Mouse (Mus musculus) layer of hippocampus, adult 6 months (tissue): ENCODE measurements around the gene Gm16442. TPM values are rescaled to one million over a fixed set of nuclear protein-coding genes. Genes with fewer than 3 reads are reported as not detected.

Experiments used
- long read RNA-seq, 2 experiments: library from polyadenylated mRNA; unstranded; transcript quantifications; one replicate each; pipeline ENCODE4 v2.0.0; 2019 to 2020
- polyA plus RNA-seq: library from polyadenylated mRNA; unstranded; fragments of <200 nt; fragmentation: Nextera tagmentation; gene quantifications from 2 replicates; pipeline ENCODE4 v1.2.3, GENCODE M21; 2021

Gm16442 gene
- polyA plus RNA-seq, result not detected in 2 replicates
- long read RNA-seq, experiment 1, result 0 reads
- long read RNA-seq, experiment 2, result 0 reads

GRCm38 (mm10) chr7:20122479-20122878, at the start of gene Gm16442:
Gene Gm16442, minus strand, starts transcription at chr7:20122579.

GRCm38 (mm10) chr7:20168277-20168676, 45.9 kb upstream of the Gm16442 start, which contains the start of gene Vmn1r94:
Gene Vmn1r94, minus strand, starts transcription at chr7:20168377.

GRCm38 (mm10) chr7:20138988-20139387, 16.6 kb upstream of the Gm16442 start, which contains the start of gene Vmn1r93:
Gene Vmn1r93, minus strand, starts transcription at chr7:20139088.

GRCm38 (mm10) chr7:20099380-20099779, 23.0 kb downstream of the Gm16442 start, which contains the start of gene Vmn1r91:
Gene Vmn1r91, plus strand, starts transcription at chr7:20099680.

Other genes with a start within 250 kb of the Gm16442 start
- gene Ceacam19, start 234.6 kb downstream of the Gm16442 start, polyA plus RNA-seq, result not detected in 2 replicates
- 1.6 and 1.9 TPM in 2 replicates for gene Pvr, start 201.4 kb downstream of the Gm16442 start, polyA plus RNA-seq
- 0.08 TPM in 1 of 2 replicates, not detected in the other for gene Igsf23, start 171.8 kb downstream of the Gm16442 start, polyA plus RNA-seq
- gene Ceacam20, start 157.2 kb downstream of the Gm16442 start, polyA plus RNA-seq, result not detected in 2 replicates
- gene Nlrp9b, start 131.1 kb downstream of the Gm16442 start, polyA plus RNA-seq, result not detected in 2 replicates
- not detected in 2 replicates for gene Vmn1r91, start 22.9 kb downstream of the Gm16442 start, polyA plus RNA-seq
- not detected in 2 replicates for gene Vmn1r93, start 16.5 kb upstream of the Gm16442 start, polyA plus RNA-seq
- not detected in 2 replicates for gene Vmn1r94, start 45.8 kb upstream of the Gm16442 start, polyA plus RNA-seq
- not detected in 2 replicates for gene Vmn1r95, start 71.1 kb upstream of the Gm16442 start, polyA plus RNA-seq
- not detected in 2 replicates for gene Gm6164, start 83.0 kb upstream of the Gm16442 start, polyA plus RNA-seq
- not detected in 2 replicates for gene Gm4498, start 111.2 kb upstream of the Gm16442 start, polyA plus RNA-seq
- not detected in 2 replicates for gene Gm5890, start 140.3 kb upstream of the Gm16442 start, polyA plus RNA-seq
- not detected in 2 replicates for gene Gm4133, start 211.5 kb upstream of the Gm16442 start, polyA plus RNA-seq